Comparison of ENCODE assay signal across 10 mouse cellular contexts in genomic region chr4:59003806-59004200, GRCm38 (mm10). TPM values are rescaled to one million over a fixed set of nuclear protein-coding genes. Genes with fewer than 3 reads are reported as not detected.
DNase-seq lines count a peak whose midpoint lies in the region; ATAC-seq and TF ChIP-seq lines count a peak whose summit lies in the region.
"Had no signal": no experiment of that assay in that cellular context is flagged by ENCODE, and none has a peak within 500 bp of the region (broad histone marks: within the 10 kb centered on the region; RNA-seq: fewer than 3 reads in every experiment).

No protein-coding gene starts in this region.

- peak overlapping the region; percentile 92 for H3K4me3 ChIP-seq in gastrocnemius, adult 2 months
- peak overlapping the region; percentile 86; the same call in 1 of the 2 replicates for H3K4me3 ChIP-seq in thymus, adult 2 months (ENCODE audit: control insufficient read depth, insufficient read depth, low read length)
- peak overlapping the region; percentile 96 for H3K4me3 ChIP-seq in liver, embryonic 11.5 days (ENCODE audit: low read depth, low read length)

- H3K36me3 ChIP-seq in thymus, adult 2 months (ENCODE audit: control insufficient read depth, insufficient read depth, low read length) = no peaks in the 10 kb centered on the region
- no peaks in the 10 kb centered on the region for H3K36me3 ChIP-seq in liver, embryonic 11.5 days (ENCODE audit: control insufficient read depth, insufficient read depth, low read length)

- ATAC-seq in liver, embryonic 11.5 days (replicated peaks; ENCODE audit: low FRiP score) = no peak
- no peak for ATAC-seq in megakaryocyte progenitor cell, adult 5-6 weeks (replicated peaks; ENCODE audit: poor library complexity)

- no peak for DNase-seq in gastrocnemius, adult 2 months
- DNase-seq in gastrocnemius, postnatal 14 days = no peak
- DNase-seq in thymus, adult 2 months = no peak
- DNase-seq in thymus, postnatal 10 days (ENCODE audit: low spot score in 2 of 2) = no peak
- no peak for DNase-seq in liver, embryonic 11.5 days (ENCODE audit: low spot score)
- no peak for DNase-seq in ovary, postnatal 36 days (ENCODE audit: low spot score)
- DNase-seq in cerebellum, adult 8-10 months = no peak

- H3K27me3 ChIP-seq in thymus, adult 2 months (ENCODE audit: control insufficient read depth, insufficient read depth, low read length) = no peaks in the 10 kb centered on the region
- H3K27me3 ChIP-seq in liver, embryonic 11.5 days (replicated peaks; ENCODE audit: control insufficient read depth, insufficient read depth, low read length) = no peaks in the 10 kb centered on the region

- WGBS in thymus, adult 2 months = 69% methylated on average over 7 of the region's 7 CpGs
- 23% methylated on average over 7 of the region's 7 CpGs for WGBS in liver, embryonic 11.5 days

- H3K9me3 ChIP-seq in liver, embryonic 11.5 days (ENCODE audit: control insufficient read depth, low read length) = no peaks in the 10 kb centered on the region

- TF ChIP-seq CTCF in gastrocnemius, adult 2 months (IDR thresholded peaks at IDR 0.05) = no peak
- TF ChIP-seq CTCF in thymus, adult 2 months (IDR thresholded peaks at IDR 0.05; ENCODE audit: borderline replicate concordance, control insufficient read depth, extremely low read depth, insufficient read depth, low read length, poor library complexity) = no peak

- H3K27ac ChIP-seq in gastrocnemius, adult 2 months = peak overlapping the region; percentile 97
- no peak overlapping the region for H3K27ac ChIP-seq in thymus, adult 2 months (ENCODE audit: control insufficient read depth, insufficient read depth, low read length)
- H3K27ac ChIP-seq in liver, embryonic 11.5 days (ENCODE audit: low read depth, low read length) = no peak overlapping the region; the same call in 1 of the 2 replicates

- H3K9ac ChIP-seq in liver, embryonic 11.5 days (ENCODE audit: low read depth, low read length) = peak overlapping the region; percentile 94

- peaks cover 10% of the 10 kb centered on the region for H3K4me1 ChIP-seq in thymus, adult 2 months (replicated peaks; ENCODE audit: control insufficient read depth, insufficient read depth, low read length)
- H3K4me1 ChIP-seq in liver, embryonic 11.5 days (replicated peaks; ENCODE audit: control insufficient read depth, insufficient read depth, low read length) = peaks cover 33% of the 10 kb centered on the region

- peak overlapping the region; percentile 94 for H3K4me2 ChIP-seq in liver, embryonic 11.5 days

- TF ChIP-seq POLR2A in thymus, adult 2 months (IDR thresholded peaks at IDR 0.05; ENCODE audit: control insufficient read depth, extremely low read depth, insufficient read depth, low read length, poor library complexity) = no peak

- intact Hi-C loops in gastrocnemius, adult 2 months (cut with DNase I) = loop anchor here (5.0 kb wide), 1 partner anchor 33 kb away; the partner anchor contains the start of gene Gng10
- intact Hi-C loops in gastrocnemius, postnatal 14 days (cut with DNase I; ENCODE audit: low total_unique reads) = no loop called here

RNA-seq across cellular contexts. Expression of gene Gm20503, which starts 0.8 kb away (rescaled TPM):
- total RNA-seq in gastrocnemius, adult 2 months (2021) = 1 to 10 TPM in 1 of 2 experiments, under 1 TPM in 1; 0.46 to 1.7 TPM
- total RNA-seq in gastrocnemius, postnatal 14 days (2021) = 1 to 10 TPM in 1 of 2 experiments, not detected in 1; 2.2 TPM
- polyA plus RNA-seq in thymus, adult 2 months (2012; rRNA removed) = not detected in 2 replicates
- polyA plus RNA-seq in liver, embryonic 11.5 days (2014; fragmentation: Nextera tagmentation; extraction: Ambion mirVana) = 8.1 and 11.5 TPM in 2 replicates
- 0.22 TPM in 1 of 2 replicates, not detected in the other for total RNA-seq in megakaryocyte progenitor cell, adult 5-6 weeks (2015)
- not detected in 2 replicates for total RNA-seq in megakaryocyte progenitor cell, adult 5-6 weeks (2017)
- total RNA-seq: common myeloid progenitor, adult 5-6 weeks; neutrophil, adult 5-6 weeks had no signal

RNA-seq across cellular contexts. Expression of gene Dnajc25, which starts 8.9 kb away (rescaled TPM):
- total RNA-seq in gastrocnemius, adult 2 months (2021) = 10 to 100 TPM; 10.8 to 12.4 TPM
- total RNA-seq in gastrocnemius, postnatal 14 days (2021) = 10 to 100 TPM; 10.5 to 12.1 TPM
- 2.3 and 3.1 TPM in 2 replicates for polyA plus RNA-seq in thymus, adult 2 months (2012; rRNA removed)
- 8.8 and 11.1 TPM in 2 replicates for polyA plus RNA-seq in liver, embryonic 11.5 days (2014; fragmentation: Nextera tagmentation; extraction: Ambion mirVana)
- 24.8 and 25.3 TPM in 2 replicates for total RNA-seq in megakaryocyte progenitor cell, adult 5-6 weeks (2015)
- 22.8 and 29.8 TPM in 2 replicates for total RNA-seq in megakaryocyte progenitor cell, adult 5-6 weeks (2017)

RNA-seq across cellular contexts. Expression of gene Ptgr1, which starts 16.9 kb away (rescaled TPM):
- 1 to 10 TPM in 1 of 2 experiments, under 1 TPM in 1; 0.84 to 1.7 TPM for total RNA-seq in gastrocnemius, adult 2 months (2021)
- total RNA-seq in gastrocnemius, postnatal 14 days (2021) = 1 to 10 TPM; 3.4 to 3.7 TPM
- 3.0 and 3.4 TPM in 2 replicates for polyA plus RNA-seq in thymus, adult 2 months (2012; rRNA removed)
- polyA plus RNA-seq in liver, embryonic 11.5 days (2014; fragmentation: Nextera tagmentation; extraction: Ambion mirVana) = 28.0 and 30.5 TPM in 2 replicates
- total RNA-seq in megakaryocyte progenitor cell, adult 5-6 weeks (2015) = 72.7 and 81.7 TPM in 2 replicates
- 59.6 and 66.6 TPM in 2 replicates for total RNA-seq in megakaryocyte progenitor cell, adult 5-6 weeks (2017)

RNA-seq across cellular contexts. Expression of gene Gng10, which starts 31.1 kb away (rescaled TPM):
- total RNA-seq in gastrocnemius, adult 2 months (2021) = 1 to 10 TPM; 5.2 to 6.7 TPM
- 10 to 100 TPM; 12.3 to 20.1 TPM for total RNA-seq in gastrocnemius, postnatal 14 days (2021)
- 22.8 and 32.7 TPM in 2 replicates for polyA plus RNA-seq in thymus, adult 2 months (2012; rRNA removed)
- polyA plus RNA-seq in liver, embryonic 11.5 days (2014; fragmentation: Nextera tagmentation; extraction: Ambion mirVana) = 67.6 and 78.9 TPM in 2 replicates
- total RNA-seq in megakaryocyte progenitor cell, adult 5-6 weeks (2015) = 168 and 189 TPM in 2 replicates
- total RNA-seq in megakaryocyte progenitor cell, adult 5-6 weeks (2017) = 86.1 and 106 TPM in 2 replicates

Comparison
In these comparisons a context has a peak if more than half of its experiments do, and no peak if none do; other contexts are left out.
1. RNA of gene Ptgr1, which starts 16.9 kb away (total RNA-seq): 59.6 to 81.7 TPM in megakaryocyte progenitor cell, adult 5-6 weeks; 3.4 to 3.7 TPM in gastrocnemius, postnatal 14 days and 0.84 to 1.7 TPM in gastrocnemius, adult 2 months; every median in the first group is over 10 times any median in the second.
2. Peak in every context shown above with its lines, with median percentiles within 50 percentile points of each other: H3K4me3 ChIP-seq.